ENCODE assay signal across 27 mouse cellular contexts in the genomic region with DNA sequence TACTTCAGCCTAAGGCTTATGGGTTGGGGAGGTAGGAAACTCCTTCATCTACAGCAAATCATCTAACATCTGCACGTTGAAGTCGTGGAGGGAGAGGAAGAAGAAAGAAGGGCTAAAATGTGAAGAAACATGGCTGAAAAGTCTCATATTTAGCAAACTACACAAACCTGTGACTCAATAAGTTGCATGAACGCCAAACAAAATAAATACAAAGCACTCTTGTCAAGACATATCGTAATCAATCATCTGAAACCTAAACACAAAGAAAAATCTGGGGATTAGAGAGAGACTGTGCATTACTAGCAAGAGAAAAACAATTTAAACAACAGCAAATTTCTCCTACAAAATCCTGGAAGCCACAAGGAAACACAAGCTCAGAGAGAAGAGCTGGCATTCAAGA.
DNase-seq lines count a peak whose midpoint lies in the region; ATAC-seq and TF ChIP-seq lines count a peak whose summit lies in the region.
"Had no signal": no experiment of that assay in that cellular context is flagged by ENCODE, and none has a peak within 500 bp of the region (broad histone marks: within the 10 kb centered on the region; RNA-seq: fewer than 3 reads in every experiment).

No protein-coding gene starts in this region.

- no peak for ATAC-seq in embryonic facial prominence, embryonic 12.5 days (ENCODE audit: insufficient number of reproducible peaks, insufficient read depth, low FRiP score, low TSS enrichment)
- ATAC-seq: CD4-positive, CD25-positive, alpha-beta regulatory T cell, adult 4 months; intestine, postnatal 0 days; midbrain, embryonic 15.5 days had no signal

- H3ac ChIP-seq in C2C12 (ENCODE audit: control insufficient read depth, insufficient read length, low read depth) = no peak overlapping the region
- H3ac ChIP-seq in myocyte (ENCODE audit: control insufficient read depth, insufficient read length) = no peak overlapping the region

- no peak for DNase-seq in embryonic facial prominence, embryonic 10.5 days (ENCODE audit: low spot score)
- DNase-seq in kidney, postnatal 4 days = no peak
- no peak for DNase-seq in urinary bladder, postnatal 4 days (ENCODE audit: low spot score in 2 of 2)
- DNase-seq: adrenal gland, adult 2 months; adrenal gland, postnatal 36 days; cerebellum, adult 18-20 months; cerebellum, postnatal 10 days; gastrocnemius, postnatal 10 days; heart, postnatal 14 days; kidney, postnatal 36 days; lung, embryonic 14.5 days; lung, postnatal 14 days; right cerebral cortex, adult 18-20 months; spleen, adult 18-20 months; thymus, adult 2 months had no signal

- H3K9me3 ChIP-seq in embryonic facial prominence, embryonic 12.5 days = no peaks in the 10 kb centered on the region
- H3K9me3 ChIP-seq in embryonic facial prominence, embryonic 10.5 days = no peaks in the 10 kb centered on the region
- H3K9me3 ChIP-seq: forebrain, embryonic 12.5 days; hindbrain, embryonic 12.5 days; limb, embryonic 15.5 days; midbrain, embryonic 15.5 days; neural tube, embryonic 12.5 days had no signal

- H3K79me3 ChIP-seq in C2C12 (ENCODE audit: low read depth) = no peaks in the 10 kb centered on the region

- peak overlapping the region; percentile 52; the same call in 1 of the 2 replicates for H3K27ac ChIP-seq in embryonic facial prominence, embryonic 12.5 days
- no peak overlapping the region for H3K27ac ChIP-seq in embryonic facial prominence, embryonic 10.5 days (replicated peaks)
- H3K27ac ChIP-seq in embryonic fibroblast, embryonic 13.5 days (ENCODE audit: insufficient read depth, low read length) = peak overlapping the region; percentile 75
- H3K27ac ChIP-seq: forebrain, embryonic 12.5 days; hindbrain, embryonic 12.5 days; limb, embryonic 15.5 days; liver, embryonic 14.5 days; midbrain, embryonic 15.5 days; neural tube, embryonic 12.5 days had no signal

- no peak overlapping the region for H3K9ac ChIP-seq in embryonic facial prominence, embryonic 12.5 days
- H3K9ac ChIP-seq: forebrain, embryonic 12.5 days; hindbrain, embryonic 12.5 days; limb, embryonic 15.5 days; liver, embryonic 14.5 days; lung, embryonic 14.5 days; midbrain, embryonic 15.5 days; neural tube, embryonic 12.5 days had no signal

- H3K27me3 ChIP-seq in embryonic facial prominence, embryonic 12.5 days = no peaks in the 10 kb centered on the region
- H3K27me3 ChIP-seq in embryonic facial prominence, embryonic 10.5 days (replicated peaks; ENCODE audit: low read depth, poor library complexity, severe bottlenecking) = no peaks in the 10 kb centered on the region
- H3K27me3 ChIP-seq in C2C12 (ENCODE audit: control insufficient read depth, insufficient read depth, insufficient read length) (no peaks in the 10 kb centered on the region), myocyte (ENCODE audit: control insufficient read depth, insufficient read depth, insufficient read length) (no peaks in the 10 kb centered on the region)
- H3K27me3 ChIP-seq: forebrain, embryonic 12.5 days; hindbrain, embryonic 12.5 days; limb, embryonic 15.5 days; midbrain, embryonic 15.5 days; neural tube, embryonic 12.5 days had no signal

- TF ChIP-seq POLR2A in embryonic fibroblast, embryonic 13.5 days (IDR thresholded peaks at IDR 0.05; ENCODE audit: low read depth, low read length) = no peak
- no peak for TF ChIP-seq POLR2A in myocyte (IDR thresholded peaks at IDR 0.05; ENCODE audit: insufficient read length, low read depth)

- H3K4me3 ChIP-seq in embryonic facial prominence, embryonic 12.5 days = no peak overlapping the region
- no peak overlapping the region for H3K4me3 ChIP-seq in embryonic facial prominence, embryonic 10.5 days
- H3K4me3 ChIP-seq in C2C12 (ENCODE audit: insufficient read depth, poor library complexity, severe bottlenecking) = no peak overlapping the region
- no peak overlapping the region for H3K4me3 ChIP-seq in embryonic fibroblast, embryonic 13.5 days (ENCODE audit: insufficient read depth, low read length)
- H3K4me3 ChIP-seq in myocyte = no peak overlapping the region
- H3K4me3 ChIP-seq: forebrain, embryonic 12.5 days; hindbrain, embryonic 12.5 days; limb, embryonic 15.5 days; midbrain, embryonic 15.5 days; neural tube, embryonic 12.5 days had no signal

- 64% methylated on average over 4 of the region's 4 CpGs for WGBS in embryonic facial prominence, embryonic 12.5 days
- 77% methylated on average over 4 of the region's 4 CpGs for WGBS in embryonic facial prominence, embryonic 10.5 days

- no peak overlapping the region for H3K4me2 ChIP-seq in embryonic facial prominence, embryonic 12.5 days (replicated peaks)
- no peak overlapping the region for H3K4me2 ChIP-seq in myocyte (ENCODE audit: low read depth)
- H3K4me2 ChIP-seq: forebrain, embryonic 12.5 days; hindbrain, embryonic 12.5 days; limb, embryonic 15.5 days; lung, embryonic 14.5 days; midbrain, embryonic 15.5 days; neural tube, embryonic 12.5 days had no signal

- no peaks in the 10 kb centered on the region for H3K36me3 ChIP-seq in embryonic facial prominence, embryonic 12.5 days
- no peaks in the 10 kb centered on the region for H3K36me3 ChIP-seq in embryonic facial prominence, embryonic 10.5 days (replicated peaks)
- H3K36me3 ChIP-seq in C2C12 (ENCODE audit: control insufficient read depth, insufficient read depth) (no peaks in the 10 kb centered on the region), myocyte (ENCODE audit: control insufficient read depth, insufficient read depth) (no peaks in the 10 kb centered on the region)
- H3K36me3 ChIP-seq: forebrain, embryonic 12.5 days; hindbrain, embryonic 12.5 days; limb, embryonic 15.5 days; midbrain, embryonic 15.5 days; neural tube, embryonic 12.5 days had no signal

- TF ChIP-seq CTCF in C2C12 (IDR thresholded peaks at IDR 0.05; ENCODE audit: control insufficient read depth, insufficient read depth, insufficient read length) = no peak
- TF ChIP-seq CTCF in embryonic fibroblast, embryonic 13.5 days (IDR thresholded peaks at IDR 0.05; ENCODE audit: borderline replicate concordance, insufficient read depth, low read length) = no peak

- peaks cover 21% of the 10 kb centered on the region for H3K4me1 ChIP-seq in embryonic facial prominence, embryonic 12.5 days
- peaks cover 28% of the 10 kb centered on the region for H3K4me1 ChIP-seq in embryonic facial prominence, embryonic 10.5 days
- H3K4me1 ChIP-seq in embryonic fibroblast, embryonic 13.5 days (ENCODE audit: control insufficient read depth, insufficient read depth, low read length) = peaks cover 16% of the 10 kb centered on the region

- H3K79me2 ChIP-seq in C2C12 (ENCODE audit: control insufficient read depth, insufficient read depth) (no peaks in the 10 kb centered on the region), myocyte (ENCODE audit: control insufficient read depth, insufficient read depth) (no peaks in the 10 kb centered on the region)

TF ChIP-seq in C2C12, 6 proteins besides CTCF, POLR2A, EP300 and RAD21:
- TF ChIP-seq MYOG (IDR thresholded peaks at IDR 0.05; ENCODE audit: control insufficient read depth, extremely low read depth, insufficient read length) (no peak), CEBPB (IDR thresholded peaks at IDR 0.05; ENCODE audit: low read depth) (peak; percentile 27)

TF ChIP-seq in myocyte, 11 proteins besides CTCF, POLR2A, EP300 and RAD21:
- peak; percentile 37; the same call in 1 of the 2 replicates for TF ChIP-seq CEBPB (IDR thresholded peaks at IDR 0.05; ENCODE audit: insufficient read depth, poor library complexity, severe bottlenecking)
- TF ChIP-seq MYOD1 (IDR thresholded peaks at IDR 0.05; ENCODE audit: control insufficient read depth in 1 of 3, insufficient read length in 2 of 3, low read depth in 2 of 3) = no peak
